Mouse (Mus musculus) erythroblast, embryonic 14.5 days (primary cell): ENCODE results near the gene Ccr9.

Experiments used
- GATA1 ChIP-seq: IDR thresholded peaks from 2 replicates; pipeline ENCODE4 v1.6.1; 2012; ENCODE audit warnings: low read length, inconsistent platforms, mixed read lengths
- TAL1 ChIP-seq: IDR thresholded peaks from 3 replicates; pipeline ENCODE4 v1.6.1; 2012; ENCODE audit warnings: low read length, inconsistent platforms, mixed read lengths

DNA sequence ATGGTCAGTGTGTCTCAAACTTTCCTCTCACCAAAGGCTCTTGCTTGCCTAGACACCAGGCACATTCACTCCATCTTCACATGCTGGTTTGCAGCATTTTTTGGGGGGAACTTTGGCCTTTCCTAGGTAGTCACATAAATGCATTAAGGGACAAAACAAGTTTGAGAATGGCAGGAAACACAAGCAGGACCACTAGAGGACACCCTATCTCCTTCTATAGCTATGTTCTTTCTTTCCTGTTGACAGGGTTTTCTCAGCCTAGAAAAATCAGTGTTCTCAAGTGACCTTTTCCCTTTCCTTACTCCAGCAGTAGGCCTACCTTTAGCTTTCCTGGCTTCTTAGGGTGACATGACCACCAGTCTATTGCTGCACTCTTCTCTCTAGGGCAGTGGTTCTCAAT lies 124.7 kb downstream of the Ccr9 start:
- TF ChIP-seq GATA1 (no peak), TAL1 (no peak)
